Comparison of ENCODE assay signal across 8 mouse cellular contexts in the genomic region with DNA sequence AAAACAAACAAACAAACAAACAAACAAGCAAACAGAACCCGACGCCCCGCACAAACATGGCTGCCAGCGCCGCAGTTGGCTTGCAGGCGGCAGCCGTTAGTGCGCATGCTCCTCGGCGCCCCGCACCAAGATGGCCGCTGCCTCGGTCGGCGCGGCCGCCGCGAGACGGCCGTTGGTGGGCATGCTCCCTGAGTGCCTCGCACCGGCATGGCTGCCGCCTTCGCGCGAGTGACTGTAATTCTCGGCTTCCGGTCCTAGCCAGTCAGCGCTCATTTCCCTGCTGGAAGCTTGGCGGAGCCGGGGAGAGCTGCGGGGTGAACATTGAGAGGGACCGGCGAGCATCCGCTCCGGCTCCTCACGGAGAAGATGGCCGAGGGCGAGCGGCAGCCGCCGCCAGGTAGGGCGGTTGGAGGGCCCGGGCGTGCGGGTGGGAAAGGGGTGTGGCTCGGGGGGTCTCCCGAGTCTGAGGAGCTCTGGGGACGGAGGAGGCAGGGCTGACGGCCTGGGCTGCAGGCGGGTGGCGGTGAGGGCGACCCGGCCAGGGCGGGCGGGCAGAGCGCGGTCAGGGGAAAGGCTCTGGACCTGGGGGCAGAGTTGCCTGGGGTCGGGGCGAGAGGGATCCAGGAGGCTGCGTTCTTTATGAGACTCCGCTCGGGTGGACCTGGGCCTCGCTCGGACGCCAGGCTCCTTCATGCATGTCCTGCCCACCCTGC. TPM values are rescaled to one million over a fixed set of nuclear protein-coding genes. Genes with fewer than 3 reads are reported as not detected.
A peak's percentile ranks its signal among the peaks of the same experiment; 100 is the strongest.
DNase-seq lines count a peak whose midpoint lies in the region; ATAC-seq lines count a peak whose summit lies in the region.

Ptpa (plus strand) TSS at position 104 of the 713 bp plus-strand sequence.

- H3K9ac ChIP-seq in hindbrain, embryonic 12.5 days = peak within 1 kb of the TSS; percentile 96

- H3K36me3 ChIP-seq in hindbrain, embryonic 12.5 days = peaks cover 6% of the 10 kb centered on the region; the same call in 1 of the 2 replicates

- peak; percentile 55 for DNase-seq in MEL-GATA-1-ER (ENCODE audit: extremely low read depth, low read depth)
- DNase-seq in cerebellum, adult 9-10 months = peak; percentile 91
- peak; percentile 90 to 93 for DNase-seq in frontal cortex, postnatal 10 days (ENCODE audit: low spot score in 2 of 2)
- peak; percentile 95 for DNase-seq in layer of hippocampus, postnatal 14 days (ENCODE audit: low spot score in 2 of 2)
- peak; percentile 94 for DNase-seq in lung, postnatal 14 days
- DNase-seq in retina, adult 2 months (ENCODE audit: low read depth, low spot score) = peak; percentile 86
- DNase-seq in thymus, postnatal 36 days = peak; percentile 94 to 95

- peak within 1 kb of the TSS; percentile 98 for H3K27ac ChIP-seq in hindbrain, embryonic 12.5 days

- peak; percentile 91 for ATAC-seq in hindbrain, embryonic 12.5 days (ENCODE audit: low FRiP score)

- peak within 1 kb of the TSS; percentile 81 for H3K4me3 ChIP-seq in hindbrain, embryonic 12.5 days

- no peaks in the 10 kb centered on the region for H3K9me3 ChIP-seq in hindbrain, embryonic 12.5 days (replicated peaks)

- under 1% methylated on average over 65 of the region's 67 CpGs for WGBS in hindbrain, embryonic 12.5 days

- peaks cover 45% of the 10 kb centered on the region for H3K4me1 ChIP-seq in hindbrain, embryonic 12.5 days

- H3K27me3 ChIP-seq in hindbrain, embryonic 12.5 days = peaks cover 3% of the 10 kb centered on the region; the same call in 1 of the 2 replicates

- peak within 1 kb of the TSS; percentile 63 for H3K4me2 ChIP-seq in hindbrain, embryonic 12.5 days (replicated peaks)

RNA-seq across cellular contexts. Expression of gene Ptpa, which starts in this region (rescaled TPM):
- 133 and 134 TPM in 2 replicates for polyA plus RNA-seq in hindbrain, embryonic 12.5 days (2016; fragmentation: Nextera tagmentation; extraction: Ambion mirVana)
- 100 to 1,000 TPM; 147 to 150 TPM for total RNA-seq in layer of hippocampus, postnatal 14 days (2021)

Comparison
In these comparisons a context has a peak if more than half of its experiments do, and no peak if none do; other contexts are left out.
1. Peak in every context shown above with its lines: DNase-seq, ATAC-seq, H3K4me3 ChIP-seq and H3K27ac ChIP-seq.